Mouse (Mus musculus) lung, embryonic 15.5 days (tissue): Measurements from ENCODE around the gene Cd72. TPM values are rescaled to one million over a fixed set of nuclear protein-coding genes. Genes with fewer than 3 reads are reported as not detected.

Source experiments
- ATAC-seq: fragments of 200-750 bp; cut with Nextera tagmentation; 2 replicates; pipeline ENCODE4 v1.8.0; 2017; ENCODE audit warnings: moderate number of reproducible peaks, borderline replicate concordance; ENCODE audit not compliant: low FRiP score, low TSS enrichment; ENCODE audit errors: extremely low read depth
- H3K27ac ChIP-seq: fragments of 300-500 bp; sonication (generic); 2 replicates; pipeline ENCODE4 v1.5.1; 2015; ENCODE audit warnings: moderate library complexity, mild to moderate bottlenecking, inconsistent platforms
- H3K27me3 ChIP-seq: fragments of 300-500 bp; sonication (generic); 2 replicates; pipeline ENCODE4 v1.6.1; 2015; ENCODE audit warnings: inconsistent platforms
- H3K36me3 ChIP-seq: fragments of 300-500 bp; sonication (generic); 2 replicates; pipeline ENCODE4 v1.6.1; 2015; ENCODE audit warnings: inconsistent platforms
- H3K4me1 ChIP-seq: fragments of 300-500 bp; sonication (generic); 2 replicates; pipeline ENCODE4 v1.6.1; 2015; ENCODE audit warnings: inconsistent platforms
- H3K4me2 ChIP-seq: fragments of 300-500 bp; sonication (generic); 2 replicates; pipeline ENCODE4 v1.6.1; 2015; ENCODE audit warnings: inconsistent platforms, mild to moderate bottlenecking, moderate library complexity
- H3K4me3 ChIP-seq: fragments of 300-500 bp; sonication (generic); 2 replicates; pipeline ENCODE4 v1.5.1; 2015; ENCODE audit warnings: mild to moderate bottlenecking, inconsistent platforms
- H3K9ac ChIP-seq: fragments of 300-500 bp; sonication (generic); 2 replicates; pipeline ENCODE4 v1.6.1; 2015; ENCODE audit warnings: inconsistent platforms
- H3K9me3 ChIP-seq: fragments of 300-500 bp; sonication (generic); 2 replicates; pipeline ENCODE4 v1.6.1; 2016; ENCODE audit warnings: inconsistent platforms
- WGBS: fragments of 180-500 bp; shearing (Covaris S2); methylation state at CpG from one replicate; pipeline ENCODE4 v1.1.7; 2015; 5-methylcytosine and 5-hydroxymethylcytosine counted together
- polyA plus RNA-seq: library from polyadenylated mRNA; unstranded; fragments of >200 nt; fragmentation: Nextera tagmentation; extraction: Ambion mirVana; gene quantifications from 2 replicates; pipeline ENCODE4 v1.2.1, GENCODE M21; 2015

Cd72 gene
- polyA plus RNA-seq, 1 experiment from 2014 or later = 3.1 TPM

DNA sequence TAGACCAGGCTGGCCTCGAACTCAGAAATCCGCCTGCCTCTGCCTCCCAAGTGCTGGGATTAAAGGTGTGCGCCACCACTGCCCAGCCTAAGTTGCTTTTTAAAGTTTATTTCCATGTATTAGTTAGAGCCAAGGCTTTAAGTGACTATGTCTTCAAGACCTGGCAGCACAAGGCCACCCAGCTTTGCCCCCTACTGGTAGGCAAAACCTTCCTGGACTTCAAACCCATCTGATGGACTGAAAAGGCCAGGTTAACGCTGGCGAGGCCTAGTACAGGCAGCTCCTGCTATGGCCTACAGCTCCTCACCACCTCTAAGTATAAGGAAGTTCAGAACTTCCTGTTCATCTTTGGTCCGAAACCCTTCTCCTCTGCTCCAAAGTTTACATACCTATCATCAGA, 22.2 kb upstream of the Cd72 start:
- Histone ChIP-seq H3K4me3 (no peak overlapping the region), H3K4me1 (0 out of 2 replicates have a peak, but pooled peaks cover 3% of the 10 kb centered on the region), H3K9me3 (no peaks in the 10 kb centered on the region), H3K9ac (no peak overlapping the region), H3K36me3 (no peaks in the 10 kb centered on the region), H3K4me2 (no peak overlapping the region), H3K27me3 (no peaks in the 10 kb centered on the region), H3K27ac (no peak overlapping the region)
- 89% methylated on average over 6 of the region's 6 CpGs for WGBS
- ATAC-seq = no peak

DNA sequence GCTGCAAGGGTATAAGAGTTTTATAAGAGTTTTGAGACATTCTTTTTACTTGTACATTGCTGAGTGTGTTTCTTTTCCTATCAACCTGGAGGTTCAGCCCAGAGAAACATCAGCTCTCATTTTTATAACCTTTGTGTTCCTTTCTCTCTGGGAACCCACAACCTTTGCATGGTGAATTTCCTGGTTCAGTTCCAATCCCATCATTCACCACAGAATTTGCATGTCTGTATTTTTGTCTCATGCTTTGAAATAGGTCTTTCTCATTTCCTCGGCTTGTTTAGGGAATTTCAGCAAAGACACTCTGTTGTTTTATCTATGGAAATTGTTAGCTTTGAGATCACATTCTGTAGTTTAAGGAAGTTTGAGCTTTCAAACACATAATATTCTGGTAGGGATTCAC, 19.2 kb upstream of the Cd72 start:
- H3K27ac ChIP-seq = no peak overlapping the region
- WGBS = 64% methylated on average over 1 of the region's 1 CpGs
- H3K36me3 ChIP-seq = no peaks in the 10 kb centered on the region
- ATAC-seq = no peak
- 0 out of 2 replicates have a peak, but pooled peaks cover 3% of the 10 kb centered on the region for H3K4me1 ChIP-seq
- H3K4me2 ChIP-seq = no peak overlapping the region
- no peak overlapping the region for H3K9ac ChIP-seq
- no peak overlapping the region for H3K4me3 ChIP-seq
- H3K9me3 ChIP-seq = no peaks in the 10 kb centered on the region
- no peaks in the 10 kb centered on the region for H3K27me3 ChIP-seq

DNA sequence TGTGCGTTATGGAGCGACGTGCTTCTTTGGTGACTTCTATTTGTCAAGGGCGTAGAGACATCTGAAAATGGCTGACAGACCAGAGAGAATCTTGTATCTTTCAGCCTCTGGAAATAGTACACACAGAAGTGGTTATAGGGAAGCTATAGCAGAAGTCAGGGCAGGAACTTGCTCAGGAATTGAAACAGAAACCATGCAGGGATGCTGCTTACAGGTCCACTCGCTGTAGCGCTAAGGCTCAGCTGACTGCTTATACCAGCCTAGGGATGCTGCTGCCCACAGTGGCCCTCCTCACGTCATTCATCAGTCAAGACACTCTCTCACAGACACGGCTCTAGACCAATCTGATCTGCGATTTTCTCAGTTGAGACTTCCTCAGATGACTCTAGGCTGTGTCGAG, 15.9 kb upstream of the Cd72 start:
- Histone ChIP-seq H3K36me3 (no peaks in the 10 kb centered on the region), H3K9ac (no peak overlapping the region), H3K4me1 (no peaks in the 10 kb centered on the region), H3K4me3 (no peak overlapping the region), H3K9me3 (no peaks in the 10 kb centered on the region), H3K4me2 (no peak overlapping the region), H3K27ac (no peak overlapping the region), H3K27me3 (no peaks in the 10 kb centered on the region)
- ATAC-seq = no peak
- 88% methylated on average over 10 of the region's 10 CpGs for WGBS

DNA sequence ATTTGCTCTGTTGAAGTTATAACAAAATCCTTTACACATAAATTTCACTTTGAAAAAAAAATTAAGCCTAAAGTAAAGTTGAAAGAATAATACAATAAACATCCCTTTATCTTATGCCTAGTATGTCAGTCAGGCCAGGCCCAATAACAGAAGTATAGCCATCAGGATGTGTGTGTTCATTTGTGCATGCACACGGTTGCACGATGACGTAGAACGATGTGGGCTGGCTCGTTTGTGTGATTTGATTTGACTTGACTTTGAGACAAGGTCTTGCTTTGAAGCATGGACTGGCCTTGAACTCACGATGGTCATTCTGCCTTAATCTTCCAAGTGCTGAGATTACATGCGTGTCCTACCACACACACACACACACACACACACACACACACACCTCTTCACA, 12.4 kb upstream of the Cd72 start:
- H3K4me2 ChIP-seq = no peak overlapping the region
- no peaks in the 10 kb centered on the region for H3K27me3 ChIP-seq
- H3K9ac ChIP-seq = no peak overlapping the region
- no peaks in the 10 kb centered on the region for H3K4me1 ChIP-seq
- H3K4me3 ChIP-seq = no peak overlapping the region
- ATAC-seq = no peak
- no peaks in the 10 kb centered on the region for H3K36me3 ChIP-seq
- 82% methylated on average over 7 of the region's 7 CpGs for WGBS
- no peak overlapping the region for H3K27ac ChIP-seq
- no peaks in the 10 kb centered on the region for H3K9me3 ChIP-seq

DNA sequence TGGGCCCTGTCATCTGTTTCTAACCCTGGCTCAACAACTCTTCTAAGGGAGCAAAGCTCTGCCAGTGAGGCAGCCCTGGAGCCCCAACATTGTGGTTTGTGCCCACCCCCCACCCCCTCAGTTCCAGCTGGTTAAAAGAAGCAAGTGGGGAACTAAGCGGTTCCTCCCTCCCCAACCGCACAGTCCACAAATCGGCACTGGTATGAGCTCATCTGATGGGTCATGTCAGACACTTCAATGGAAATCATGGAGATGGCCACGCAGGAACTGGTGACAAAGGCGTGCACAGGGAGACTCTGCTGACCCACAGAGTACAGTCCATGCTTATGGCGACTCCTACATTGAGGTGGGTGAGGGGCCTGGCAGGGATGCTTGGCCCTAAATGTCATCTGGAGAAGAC, 11.5 kb upstream of the Cd72 start:
- Histone ChIP-seq H3K27ac (no peak overlapping the region), H3K9ac (no peak overlapping the region), H3K9me3 (no peaks in the 10 kb centered on the region), H3K4me3 (no peak overlapping the region), H3K27me3 (no peaks in the 10 kb centered on the region), H3K4me2 (no peak overlapping the region), H3K4me1 (no peaks in the 10 kb centered on the region), H3K36me3 (no peaks in the 10 kb centered on the region)
- WGBS = 84% methylated on average over 6 of the region's 6 CpGs
- no peak; the same call in 1 of the 2 replicates for ATAC-seq

DNA sequence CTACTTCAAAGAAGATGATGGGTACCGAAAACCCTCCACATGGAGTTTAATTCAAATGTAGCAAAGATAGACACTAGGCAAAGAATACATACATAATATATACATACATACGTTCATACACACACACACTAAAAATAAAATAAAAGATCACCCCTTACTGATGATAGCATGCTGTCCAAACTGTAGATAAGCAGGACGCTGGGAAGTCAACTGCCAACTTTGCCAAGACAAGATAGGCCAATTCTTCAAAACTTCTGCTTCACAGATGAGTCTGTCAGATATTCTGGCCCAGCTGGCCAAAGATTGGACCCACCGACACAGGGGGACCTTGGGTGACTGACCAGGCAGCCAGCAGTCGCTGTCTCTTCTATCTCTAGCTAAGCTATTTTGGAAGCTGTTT, 8.7 kb upstream of the Cd72 start:
- H3K4me3 ChIP-seq = no peak overlapping the region
- no peak overlapping the region for H3K4me2 ChIP-seq
- 80% methylated on average over 5 of the region's 5 CpGs for WGBS
- H3K4me1 ChIP-seq = no peaks in the 10 kb centered on the region
- ATAC-seq = no peak
- no peak overlapping the region for H3K27ac ChIP-seq
- no peak overlapping the region for H3K9ac ChIP-seq
- H3K9me3 ChIP-seq = no peaks in the 10 kb centered on the region
- H3K27me3 ChIP-seq = no peaks in the 10 kb centered on the region
- H3K36me3 ChIP-seq = no peaks in the 10 kb centered on the region

DNA sequence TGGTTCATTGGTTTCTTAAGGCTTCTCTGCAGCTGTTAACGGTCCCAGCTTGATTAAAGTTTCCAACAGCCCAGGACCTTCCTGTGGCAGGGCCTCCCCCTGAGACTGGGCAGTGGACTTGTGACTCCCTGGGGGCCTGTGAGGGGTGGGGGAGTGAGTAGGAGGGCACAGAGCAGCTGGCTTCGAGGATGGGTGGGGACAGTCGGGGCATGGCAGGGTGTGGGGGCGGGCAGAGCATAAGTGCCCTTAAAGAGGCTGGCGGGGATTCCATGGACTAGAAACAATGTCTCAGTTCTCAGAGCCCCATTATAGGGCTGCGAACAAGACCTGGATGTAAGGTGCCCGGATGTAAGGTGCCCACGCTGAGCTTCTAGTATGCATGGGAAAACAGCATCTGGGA, 2.7 kb upstream of the Cd72 start:
- Histone ChIP-seq H3K4me1 (peaks cover 19% of the 10 kb centered on the region), H3K36me3 (no peaks in the 10 kb centered on the region), H3K9me3 (no peaks in the 10 kb centered on the region), H3K27ac (no peak overlapping the region), H3K4me3 (no peak overlapping the region), H3K9ac (no peak overlapping the region), H3K4me2 (no peak overlapping the region), H3K27me3 (peaks cover 31% of the 10 kb centered on the region)
- WGBS = 17% methylated on average over 8 of the region's 8 CpGs
- ATAC-seq = no peak

DNA sequence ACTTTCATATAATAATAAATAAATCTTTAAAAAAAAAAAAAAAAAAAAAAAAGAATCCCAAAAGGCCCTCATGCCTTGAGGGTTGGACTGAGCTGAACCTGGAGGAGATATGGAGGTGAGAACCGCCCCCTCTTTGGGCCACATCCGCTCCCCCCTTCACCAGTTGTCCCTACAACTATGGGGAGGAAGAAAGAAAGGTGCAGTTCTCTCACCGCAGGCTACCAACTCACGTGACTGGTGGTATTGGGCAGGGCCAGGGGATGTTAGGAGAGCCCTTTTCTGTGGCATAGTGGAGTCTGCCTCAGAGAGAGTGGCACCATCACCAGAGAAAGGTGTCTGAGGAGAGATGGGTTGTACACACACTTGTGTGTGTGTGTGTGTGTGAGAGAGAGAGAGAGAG, 2.0 kb upstream of the Cd72 start:
- ATAC-seq = peak; percentile 26; the same call in 1 of the 2 replicates
- 28% methylated on average over 4 of the region's 4 CpGs for WGBS
- Histone ChIP-seq H3K27me3 (peaks cover 37% of the 10 kb centered on the region), H3K36me3 (no peaks in the 10 kb centered on the region), H3K4me3 (no peak overlapping the region), H3K4me1 (peaks cover 19% of the 10 kb centered on the region), H3K27ac (no peak overlapping the region), H3K4me2 (no peak overlapping the region), H3K9me3 (no peaks in the 10 kb centered on the region), H3K9ac (no peak overlapping the region)

DNA sequence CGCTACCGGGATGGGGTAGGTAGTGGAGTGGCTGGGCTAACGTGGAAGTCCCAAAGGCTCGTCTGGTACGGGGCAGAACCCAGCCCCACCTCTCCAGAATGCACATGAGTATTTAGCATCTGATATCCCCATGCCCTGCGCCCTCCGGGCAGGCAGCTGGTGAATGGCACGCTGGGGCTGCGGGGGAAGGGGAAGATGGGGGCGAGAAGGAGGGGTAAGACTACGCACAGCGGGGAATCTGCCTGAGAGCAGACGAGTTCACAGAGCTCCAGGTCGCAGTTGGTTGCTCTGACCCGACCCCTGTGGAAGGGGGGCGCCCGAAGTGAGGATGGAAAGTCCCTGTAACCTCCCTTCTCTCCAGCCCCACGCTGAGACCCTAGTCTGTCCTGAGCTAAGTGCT, 1.0 kb downstream of the Cd72 start:
- H3K4me1 ChIP-seq = peaks cover 19% of the 10 kb centered on the region
- H3K27ac ChIP-seq = no peak overlapping the region
- H3K4me2 ChIP-seq = peak overlapping the region; percentile 48
- no peaks in the 10 kb centered on the region for H3K9me3 ChIP-seq
- under 1% methylated on average over 18 of the region's 18 CpGs for WGBS
- peak overlapping the region; percentile 10; the same call in 1 of the 2 replicates for H3K4me3 ChIP-seq
- H3K36me3 ChIP-seq = peaks cover 2% of the 10 kb centered on the region; the same call in 1 of the 2 replicates
- H3K9ac ChIP-seq = no peak overlapping the region; the same call in 1 of the 2 replicates
- peaks cover 37% of the 10 kb centered on the region for H3K27me3 ChIP-seq
- ATAC-seq = no peak

DNA sequence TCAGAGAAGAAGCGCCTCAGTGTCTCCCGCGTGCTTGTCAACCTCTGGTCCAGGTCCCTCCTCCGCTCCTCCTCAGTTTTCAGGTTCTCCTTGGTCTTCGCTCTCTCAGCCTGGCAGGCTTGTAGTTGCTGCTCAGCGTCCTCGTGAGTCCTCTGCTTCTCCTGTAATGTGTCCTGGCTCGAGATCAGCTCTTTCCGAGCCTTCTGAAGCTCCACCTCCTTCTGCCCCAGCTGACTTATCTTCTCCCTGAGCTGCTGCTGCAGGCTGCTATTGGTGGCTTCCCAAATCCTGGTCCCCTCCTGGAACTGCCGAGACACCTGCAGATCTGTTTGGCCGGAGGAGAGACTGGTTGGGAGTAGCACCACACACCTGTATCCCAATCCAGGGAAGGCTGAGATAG, 2.1 kb downstream of the Cd72 start:
- no peaks in the 10 kb centered on the region for H3K9me3 ChIP-seq
- no peak overlapping the region for H3K4me2 ChIP-seq
- no peak for ATAC-seq
- no peak overlapping the region for H3K4me3 ChIP-seq
- peaks cover 37% of the 10 kb centered on the region for H3K27me3 ChIP-seq
- H3K4me1 ChIP-seq = peaks cover 17% of the 10 kb centered on the region
- H3K27ac ChIP-seq = no peak overlapping the region
- H3K36me3 ChIP-seq = peaks cover 11% of the 10 kb centered on the region
- WGBS = 41% methylated on average over 11 of the region's 11 CpGs
- H3K9ac ChIP-seq = no peak overlapping the region

DNA sequence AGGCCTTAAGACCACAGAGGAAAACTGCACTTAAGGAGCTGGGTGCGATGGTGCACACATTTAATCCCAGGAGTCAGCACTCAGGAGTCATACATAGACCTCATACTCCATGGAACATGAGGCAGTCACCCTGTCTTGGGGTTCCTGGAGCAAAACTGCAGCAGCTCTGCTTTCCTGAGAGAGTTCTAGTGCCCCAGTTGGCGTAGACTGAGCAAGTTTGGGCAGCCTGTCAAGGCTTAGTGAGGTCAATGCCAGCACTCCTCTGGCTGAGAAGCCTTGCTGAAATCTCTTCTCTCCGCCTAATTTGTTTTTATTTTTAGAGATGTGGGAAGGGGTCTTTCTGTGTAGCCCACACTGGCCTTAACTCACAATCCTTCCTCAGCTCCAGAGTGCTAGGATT, 5.9 kb downstream of the Cd72 start:
- no peak overlapping the region for H3K9ac ChIP-seq
- H3K4me3 ChIP-seq = no peak overlapping the region
- H3K4me1 ChIP-seq = peaks cover 16% of the 10 kb centered on the region
- H3K4me2 ChIP-seq = no peak overlapping the region
- no peak overlapping the region for H3K27ac ChIP-seq
- no peak for ATAC-seq
- H3K27me3 ChIP-seq = peaks cover 18% of the 10 kb centered on the region
- peaks cover 35% of the 10 kb centered on the region for H3K36me3 ChIP-seq
- WGBS = 79% methylated on average over 3 of the region's 3 CpGs
- H3K9me3 ChIP-seq = no peaks in the 10 kb centered on the region

DNA sequence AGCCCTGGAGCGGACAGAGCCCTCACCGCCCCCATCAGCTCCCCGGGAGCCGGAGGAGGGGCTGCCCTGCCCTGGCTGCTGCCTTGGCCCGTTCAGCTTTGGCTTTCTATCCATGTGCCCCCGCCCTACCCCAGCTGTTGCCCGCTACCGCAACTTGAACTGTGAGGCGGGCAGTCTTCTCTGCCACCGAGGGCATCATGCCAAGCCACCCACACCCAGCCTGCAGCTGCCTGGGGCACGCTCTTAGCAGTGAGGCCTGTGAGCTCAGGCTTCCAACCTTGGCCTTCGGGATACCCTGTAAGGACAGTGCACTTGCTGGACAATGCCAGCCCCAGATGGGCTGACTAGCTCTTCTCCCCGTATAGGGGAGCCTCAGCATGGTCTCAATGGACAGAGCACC, 7.2 kb downstream of the Cd72 start:
- 90% methylated on average over 13 of the region's 13 CpGs for WGBS
- H3K9ac ChIP-seq = no peak overlapping the region
- H3K4me2 ChIP-seq = no peak overlapping the region
- no peak overlapping the region for H3K27ac ChIP-seq
- peaks cover 35% of the 10 kb centered on the region for H3K36me3 ChIP-seq
- peaks cover 13% of the 10 kb centered on the region for H3K4me1 ChIP-seq
- no peak overlapping the region for H3K4me3 ChIP-seq
- H3K9me3 ChIP-seq = no peaks in the 10 kb centered on the region
- ATAC-seq = no peak
- 0 out of 2 replicates have a peak, but pooled peaks cover 7% of the 10 kb centered on the region for H3K27me3 ChIP-seq

DNA sequence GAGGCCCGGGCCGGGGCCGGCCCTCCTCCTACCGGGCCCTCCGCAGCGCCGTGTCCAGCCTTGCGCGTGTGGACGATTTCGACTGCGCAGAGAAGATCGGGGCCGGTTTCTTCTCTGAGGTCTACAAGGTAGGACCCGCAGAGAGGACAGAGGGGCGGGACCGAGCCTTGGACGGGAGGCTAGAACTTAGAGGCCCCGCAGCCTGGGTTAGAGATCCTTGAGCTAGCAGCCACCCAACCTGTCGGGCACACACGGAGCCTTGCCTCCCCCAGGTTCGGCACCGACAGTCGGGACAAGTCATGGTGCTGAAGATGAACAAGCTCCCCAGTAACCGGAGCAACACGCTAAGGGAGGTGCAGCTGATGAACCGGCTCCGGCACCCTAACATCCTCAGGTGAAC, 10.9 kb downstream of the Cd72 start:
- ATAC-seq = no peak
- H3K4me3 ChIP-seq = peak overlapping the region; percentile 94
- H3K4me2 ChIP-seq = peak overlapping the region; percentile 98
- H3K9ac ChIP-seq = peak overlapping the region; percentile 91
- H3K27me3 ChIP-seq = no peaks in the 10 kb centered on the region
- H3K9me3 ChIP-seq = no peaks in the 10 kb centered on the region
- H3K27ac ChIP-seq = peak overlapping the region; percentile 96
- H3K4me1 ChIP-seq = peaks cover 13% of the 10 kb centered on the region
- WGBS = 2% methylated on average over 28 of the region's 28 CpGs
- peaks cover 34% of the 10 kb centered on the region for H3K36me3 ChIP-seq
